Mouse (Mus musculus): ENCODE measurements around the gene Zfp385c. TPM values are rescaled to one million over a fixed set of nuclear protein-coding genes. Genes with fewer than 3 reads are reported as not detected.

The Zfp385c gene
- total and polyA plus RNA-seq, 3 experiments = 0.34 to 0.59 (median 0.48) TPM

- TF ChIP-seq CTCF (IDR thresholded peaks at IDR 0.05) (no peak), POLR2A (IDR thresholded peaks at IDR 0.05; ENCODE audit: insufficient read depth, low read depth, low read length) (no peak), EP300 (IDR thresholded peaks at IDR 0.05; ENCODE audit: insufficient read depth, low read depth, low read length) (no peak)
- intact Hi-C loops (cut with DNase I) = no loop called here
- peak; percentile 47 to 60 for DNase-seq
- no peak overlapping the region for H3K27ac ChIP-seq
- WGBS = 46% methylated on average over 4 of the region's 4 CpGs
- H3K4me3 ChIP-seq = no peak overlapping the region
- no peaks in the 10 kb centered on the region for H3K27me3 ChIP-seq (ENCODE audit: control insufficient read depth, insufficient read depth, low read length)
- H3K36me3 ChIP-seq (ENCODE audit: control insufficient read depth, insufficient read depth, low read length) = no peaks in the 10 kb centered on the region
- no peak overlapping the region for H3K9ac ChIP-seq (ENCODE audit: low read depth, low read length)
- peaks cover 1% of the 10 kb centered on the region; the same call in 1 of the 2 replicates for H3K4me1 ChIP-seq (ENCODE audit: control insufficient read depth, insufficient read depth, low read length)
- no peaks in the 10 kb centered on the region for H3K79me2 ChIP-seq (replicated peaks; ENCODE audit: control insufficient read depth, insufficient read depth, low read length)
Measured at GRCm38 (mm10) chr11:100581756-100582155, 110.5 kb downstream of the Zfp385c start.

GRCm38 (mm10) chr11:100580275-100580674 lies 112.0 kb downstream of the Zfp385c start:
- intact Hi-C loops (cut with DNase I) = no loop called here
- Histone ChIP-seq H3K27ac (no peak overlapping the region), H3K4me1 (ENCODE audit: control insufficient read depth, insufficient read depth, low read length) (peaks cover 1% of the 10 kb centered on the region; the same call in 1 of the 2 replicates), H3K9ac (ENCODE audit: low read depth, low read length) (no peak overlapping the region), H3K79me2 (replicated peaks; ENCODE audit: control insufficient read depth, insufficient read depth, low read length) (no peaks in the 10 kb centered on the region), H3K27me3 (ENCODE audit: control insufficient read depth, insufficient read depth, low read length) (no peaks in the 10 kb centered on the region), H3K4me3 (no peak overlapping the region), H3K36me3 (ENCODE audit: control insufficient read depth, insufficient read depth, low read length) (no peaks in the 10 kb centered on the region)
- TF ChIP-seq CTCF (IDR thresholded peaks at IDR 0.05) (no peak), EP300 (IDR thresholded peaks at IDR 0.05; ENCODE audit: insufficient read depth, low read depth, low read length) (no peak), POLR2A (IDR thresholded peaks at IDR 0.05; ENCODE audit: insufficient read depth, low read depth, low read length) (no peak)
- WGBS = 87% methylated on average over 13 of the region's 13 CpGs
- no peak for DNase-seq

- no peak overlapping the region for H3K27ac ChIP-seq
- no peaks in the 10 kb centered on the region for H3K36me3 ChIP-seq (ENCODE audit: control insufficient read depth, insufficient read depth, low read length)
- DNase-seq = no peak
- TF ChIP-seq EP300 (IDR thresholded peaks at IDR 0.05; ENCODE audit: insufficient read depth, low read depth, low read length) (no peak), POLR2A (IDR thresholded peaks at IDR 0.05; ENCODE audit: insufficient read depth, low read depth, low read length) (no peak), CTCF (IDR thresholded peaks at IDR 0.05) (no peak)
- H3K9ac ChIP-seq (ENCODE audit: low read depth, low read length) = no peak overlapping the region
- no peaks in the 10 kb centered on the region for H3K79me2 ChIP-seq (replicated peaks; ENCODE audit: control insufficient read depth, insufficient read depth, low read length)
- H3K4me1 ChIP-seq (ENCODE audit: control insufficient read depth, insufficient read depth, low read length) = peaks cover 3% of the 10 kb centered on the region; the same call in 1 of the 2 replicates
- H3K27me3 ChIP-seq (ENCODE audit: control insufficient read depth, insufficient read depth, low read length) = no peaks in the 10 kb centered on the region
- intact Hi-C loops (cut with DNase I) = loop anchor here (10.0 kb wide), 1 partner anchor 486 kb away; no protein-coding TSS in a partner anchor
- H3K4me3 ChIP-seq = no peak overlapping the region
- WGBS = 84% methylated on average over 9 of the region's 9 CpGs
Measured at GRCm38 (mm10) chr11:100579116-100579799, 113.0 kb downstream of the Zfp385c start.

- no peak overlapping the region for H3K4me3 ChIP-seq
- no peaks in the 10 kb centered on the region for H3K27me3 ChIP-seq (ENCODE audit: control insufficient read depth, insufficient read depth, low read length)
- intact Hi-C loops (cut with DNase I) = loop anchor here (10.0 kb wide), 1 partner anchor 487 kb away; no protein-coding TSS in a partner anchor
- 61% methylated on average over 8 of the region's 8 CpGs for WGBS
- TF ChIP-seq POLR2A (IDR thresholded peaks at IDR 0.05; ENCODE audit: insufficient read depth, low read depth, low read length) (no peak), CTCF (IDR thresholded peaks at IDR 0.05) (no peak)
- no peak overlapping the region for H3K9ac ChIP-seq (ENCODE audit: low read depth, low read length)
- H3K4me1 ChIP-seq (ENCODE audit: control insufficient read depth, insufficient read depth, low read length) = peaks cover 3% of the 10 kb centered on the region; the same call in 1 of the 2 replicates
- H3K36me3 ChIP-seq (ENCODE audit: control insufficient read depth, insufficient read depth, low read length) = no peaks in the 10 kb centered on the region
- no peak overlapping the region for H3K27ac ChIP-seq
- no peaks in the 10 kb centered on the region for H3K79me2 ChIP-seq (replicated peaks; ENCODE audit: control insufficient read depth, insufficient read depth, low read length)
- DNase-seq = no peak
Measured at GRCm38 (mm10) chr11:100577852-100578599, 114.2 kb downstream of the Zfp385c start.

Other genes with a start within 250 kb of the Zfp385c start
- 1 to 10 TPM; 7.2 to 8.0 TPM for gene Klhl11, start 219.7 kb downstream of the Zfp385c start, total RNA-seq (2021)
- gene Klhl11, start 219.7 kb downstream of the Zfp385c start, polyA plus RNA-seq (2012; rRNA removed) = 3.1 and 4.4 TPM in 2 replicates
- gene Acly, start 164.5 kb downstream of the Zfp385c start, total RNA-seq (2021) = 10 to 100 TPM; 25.5 to 34.6 TPM
- gene Acly, start 164.5 kb downstream of the Zfp385c start, polyA plus RNA-seq (2012; rRNA removed) = 66.5 and 74.7 TPM in 2 replicates
- gene Ttc25, start 146.8 kb downstream of the Zfp385c start, total RNA-seq (2021) = under 1 TPM in 1 of 2 experiments, not detected in 1; 0.18 TPM
- 0.18 and 0.37 TPM in 2 replicates for gene Ttc25, start 146.8 kb downstream of the Zfp385c start, polyA plus RNA-seq (2012; rRNA removed)
- 1 to 10 TPM; 5.6 to 7.6 TPM for gene Cnp, start 117.6 kb downstream of the Zfp385c start, total RNA-seq (2021)
- 9.5 and 11.4 TPM in 2 replicates for gene Cnp, start 117.6 kb downstream of the Zfp385c start, polyA plus RNA-seq (2012; rRNA removed)
- gene Nkiras2, start 73.2 kb downstream of the Zfp385c start, total RNA-seq (2021) = 10 to 100 TPM; 49.5 to 50.3 TPM
- 91.2 and 107 TPM in 2 replicates for gene Nkiras2, start 73.2 kb downstream of the Zfp385c start, polyA plus RNA-seq (2012; rRNA removed)
- gene Dnajc7, start 72.3 kb downstream of the Zfp385c start, total RNA-seq (2021) = 100 to 1,000 TPM; 107 to 121 TPM
- 46.1 and 77.8 TPM in 2 replicates for gene Dnajc7, start 72.3 kb downstream of the Zfp385c start, polyA plus RNA-seq (2012; rRNA removed)
- under 1 TPM; 0.55 to 0.70 TPM for gene Dhx58, start 11.8 kb upstream of the Zfp385c start, total RNA-seq (2021)
- gene Dhx58, start 11.8 kb upstream of the Zfp385c start, polyA plus RNA-seq (2012; rRNA removed) = 2.8 and 3.0 TPM in 2 replicates
- gene Kat2a, start 20.0 kb upstream of the Zfp385c start, total RNA-seq (2021) = 10 to 100 TPM; 13.1 to 14.0 TPM
- gene Kat2a, start 20.0 kb upstream of the Zfp385c start, polyA plus RNA-seq (2012; rRNA removed) = 18.9 and 21.7 TPM in 2 replicates
- not detected for gene Hspb9, start 21.4 kb upstream of the Zfp385c start, total RNA-seq (2021)
- 0.50 and 0.62 TPM in 2 replicates for gene Hspb9, start 21.4 kb upstream of the Zfp385c start, polyA plus RNA-seq (2012; rRNA removed)
- gene Rab5c, start 45.8 kb upstream of the Zfp385c start, total RNA-seq (2021) = 10 to 100 TPM; 53.0 to 56.3 TPM
- gene Rab5c, start 45.8 kb upstream of the Zfp385c start, polyA plus RNA-seq (2012; rRNA removed) = 69.3 and 97.8 TPM in 2 replicates
- gene Kcnh4, start 67.5 kb upstream of the Zfp385c start, total RNA-seq (2021) = not detected
- 0.04 TPM in 1 of 2 replicates, not detected in the other for gene Kcnh4, start 67.5 kb upstream of the Zfp385c start, polyA plus RNA-seq (2012; rRNA removed)
- gene Hcrt, start 70.5 kb upstream of the Zfp385c start, total RNA-seq (2021) = not detected
- gene Hcrt, start 70.5 kb upstream of the Zfp385c start, polyA plus RNA-seq (2012; rRNA removed) = not detected in 2 replicates
- gene Ghdc, start 78.5 kb upstream of the Zfp385c start, total RNA-seq (2021) = 10 to 100 TPM; 10.1 to 11.6 TPM
- 11.2 and 12.8 TPM in 2 replicates for gene Ghdc, start 78.5 kb upstream of the Zfp385c start, polyA plus RNA-seq (2012; rRNA removed)
- gene Stat5b, start 158.3 kb upstream of the Zfp385c start, total RNA-seq (2021) = 10 to 100 TPM; 58.6 to 65.2 TPM
- gene Stat5b, start 158.3 kb upstream of the Zfp385c start, polyA plus RNA-seq (2012; rRNA removed) = 35.4 and 50.7 TPM in 2 replicates
- gene Stat5a, start 166.9 kb upstream of the Zfp385c start, total RNA-seq (2021) = 10 to 100 TPM; 20.3 to 22.3 TPM
- 24.3 and 26.6 TPM in 2 replicates for gene Stat5a, start 166.9 kb upstream of the Zfp385c start, polyA plus RNA-seq (2012; rRNA removed)
- gene Stat3, start 247.1 kb upstream of the Zfp385c start, total RNA-seq (2021) = 10 to 100 TPM; 93.0 to 94.7 TPM
- gene Stat3, start 247.1 kb upstream of the Zfp385c start, polyA plus RNA-seq (2012; rRNA removed) = 85.8 and 134 TPM in 2 replicates

All from heart, adult 2 months (tissue).